Mouse (Mus musculus): ENCODE results near the gene Dnajc21. TPM values are rescaled to one million over a fixed set of nuclear protein-coding genes. Genes with fewer than 3 reads are reported as not detected.
"Not testable (repeated sequence)": the region's sequence is repeated elsewhere in the genome, so short reads cannot be mapped to it uniquely, and the experiment has no call there.

Gene Dnajc21
- 1.9 and 2.9 TPM in 2 replicates for polyA plus RNA-seq (2015; fragmentation: Nextera tagmentation; extraction: Ambion mirVana)

GRCm38 (mm10) chr15:10470151-10470831 lies at the start of gene Dnajc21:
TSS of gene Dnajc21 (minus strand) at chr15:10470516.
- Histone ChIP-seq H3K9ac (ENCODE audit: low read depth, low read length) (peak within 1 kb of the TSS; percentile 83), H3K9me3 (replicated peaks; ENCODE audit: control insufficient read depth, low read length) (no peaks in the 10 kb centered on the region), H3K27ac (ENCODE audit: low read length) (peak within 1 kb of the TSS; percentile 79), H3K4me3 (ENCODE audit: low read depth, low read length) (peak within 1 kb of the TSS; percentile 84), H3K4me2 (ENCODE audit: low read depth, low read length) (peak within 1 kb of the TSS; percentile 97), H3K4me1 (ENCODE audit: control insufficient read depth, low read depth, low read length) (peaks cover 5% of the 10 kb centered on the region), H3K27me3 (ENCODE audit: control insufficient read depth, insufficient read depth, low read depth, low read length) (no peaks in the 10 kb centered on the region), H3K36me3 (ENCODE audit: control insufficient read depth, insufficient read depth) (no peaks in the 10 kb centered on the region)
- ATAC-seq (ENCODE audit: low read depth): peak; percentile 95
- under 1% methylated on average over 62 of the region's 87 CpGs for WGBS (ENCODE audit: insufficient replicate concordance)

GRCm38 (mm10) chr15:10515166-10515565 lies 44.9 kb upstream of the Dnajc21 start:
- no peak overlapping the region for H3K4me3 ChIP-seq (ENCODE audit: low read depth, low read length)
- no peak for ATAC-seq (ENCODE audit: low read depth)
- H3K9ac ChIP-seq (ENCODE audit: low read depth, low read length): no peak overlapping the region
- no peaks in the 10 kb centered on the region for H3K36me3 ChIP-seq (ENCODE audit: control insufficient read depth, insufficient read depth)
- no peaks in the 10 kb centered on the region for H3K4me1 ChIP-seq (ENCODE audit: control insufficient read depth, low read depth, low read length)
- no peaks in the 10 kb centered on the region for H3K27me3 ChIP-seq (ENCODE audit: control insufficient read depth, insufficient read depth, low read depth, low read length)
- no peaks in the 10 kb centered on the region for H3K9me3 ChIP-seq (replicated peaks; ENCODE audit: control insufficient read depth, low read length)
- H3K27ac ChIP-seq (ENCODE audit: low read length): no peak overlapping the region
- 81% methylated on average over 7 of the region's 7 CpGs for WGBS (ENCODE audit: insufficient replicate concordance)
- H3K4me2 ChIP-seq (ENCODE audit: low read depth, low read length): no peak overlapping the region

GRCm38 (mm10) chr15:10506099-10506498 lies 35.8 kb upstream of the Dnajc21 start:
- H3K27me3 ChIP-seq (ENCODE audit: control insufficient read depth, insufficient read depth, low read depth, low read length): no peaks in the 10 kb centered on the region
- no peaks in the 10 kb centered on the region for H3K4me1 ChIP-seq (ENCODE audit: control insufficient read depth, low read depth, low read length)
- H3K4me2 ChIP-seq (ENCODE audit: low read depth, low read length): no peak overlapping the region
- H3K9ac ChIP-seq (ENCODE audit: low read depth, low read length): no peak overlapping the region
- 60% methylated on average over 11 of the region's 11 CpGs for WGBS (ENCODE audit: insufficient replicate concordance)
- H3K27ac ChIP-seq (ENCODE audit: low read length): no peak overlapping the region
- no peaks in the 10 kb centered on the region for H3K36me3 ChIP-seq (ENCODE audit: control insufficient read depth, insufficient read depth)
- H3K9me3 ChIP-seq (replicated peaks; ENCODE audit: control insufficient read depth, low read length): no peaks in the 10 kb centered on the region
- no peak for ATAC-seq (ENCODE audit: low read depth)
- no peak overlapping the region for H3K4me3 ChIP-seq (ENCODE audit: low read depth, low read length)

GRCm38 (mm10) chr15:10500838-10501719 lies 30.8 kb upstream of the Dnajc21 start:
- H3K9me3 ChIP-seq (replicated peaks; ENCODE audit: control insufficient read depth, low read length): no peaks in the 10 kb centered on the region
- no peaks in the 10 kb centered on the region for H3K27me3 ChIP-seq (ENCODE audit: control insufficient read depth, insufficient read depth, low read depth, low read length)
- no peak overlapping the region for H3K4me2 ChIP-seq (ENCODE audit: low read depth, low read length)
- no peak overlapping the region for H3K9ac ChIP-seq (ENCODE audit: low read depth, low read length)
- WGBS (ENCODE audit: insufficient replicate concordance): 45% methylated on average over 11 of the region's 11 CpGs
- no peak for ATAC-seq (ENCODE audit: low read depth)
- H3K4me3 ChIP-seq (ENCODE audit: low read depth, low read length): no peak overlapping the region
- H3K4me1 ChIP-seq (ENCODE audit: control insufficient read depth, low read depth, low read length): no peaks in the 10 kb centered on the region
- no peak overlapping the region for H3K27ac ChIP-seq (ENCODE audit: low read length)
- peaks cover 3% of the 10 kb centered on the region for H3K36me3 ChIP-seq (ENCODE audit: control insufficient read depth, insufficient read depth)

- Histone ChIP-seq H3K4me3 (ENCODE audit: low read depth, low read length) (no peak overlapping the region), H3K9me3 (replicated peaks; ENCODE audit: control insufficient read depth, low read length) (no peaks in the 10 kb centered on the region), H3K4me2 (ENCODE audit: low read depth, low read length) (no peak overlapping the region), H3K4me1 (ENCODE audit: control insufficient read depth, low read depth, low read length) (no peaks in the 10 kb centered on the region), H3K27ac (ENCODE audit: low read length) (no peak overlapping the region), H3K36me3 (ENCODE audit: control insufficient read depth, insufficient read depth) (peaks cover 5% of the 10 kb centered on the region), H3K27me3 (ENCODE audit: control insufficient read depth, insufficient read depth, low read depth, low read length) (no peaks in the 10 kb centered on the region), H3K9ac (ENCODE audit: low read depth, low read length) (no peak overlapping the region)
- WGBS (ENCODE audit: insufficient replicate concordance): 45% methylated on average over 5 of the region's 5 CpGs
- no peak for ATAC-seq (ENCODE audit: low read depth)
Observed at GRCm38 (mm10) chr15:10500035-10500434, 29.7 kb upstream of the Dnajc21 start.

GRCm38 (mm10) chr15:10499593-10499992 lies 29.3 kb upstream of the Dnajc21 start:
- H3K27me3 ChIP-seq (ENCODE audit: control insufficient read depth, insufficient read depth, low read depth, low read length): no peaks in the 10 kb centered on the region
- H3K4me3 ChIP-seq (ENCODE audit: low read depth, low read length): no peak overlapping the region
- no peaks in the 10 kb centered on the region for H3K4me1 ChIP-seq (ENCODE audit: control insufficient read depth, low read depth, low read length)
- no peak for ATAC-seq (ENCODE audit: low read depth)
- no peaks in the 10 kb centered on the region for H3K9me3 ChIP-seq (replicated peaks; ENCODE audit: control insufficient read depth, low read length)
- H3K4me2 ChIP-seq (ENCODE audit: low read depth, low read length): no peak overlapping the region
- peaks cover 5% of the 10 kb centered on the region for H3K36me3 ChIP-seq (ENCODE audit: control insufficient read depth, insufficient read depth)
- 52% methylated on average over 5 of the region's 5 CpGs for WGBS (ENCODE audit: insufficient replicate concordance)
- H3K27ac ChIP-seq (ENCODE audit: low read length): no peak overlapping the region
- H3K9ac ChIP-seq (ENCODE audit: low read depth, low read length): no peak overlapping the region

- not testable (repeated sequence) for H3K9me3 ChIP-seq (replicated peaks; ENCODE audit: control insufficient read depth, low read length); H3K36me3 ChIP-seq (ENCODE audit: control insufficient read depth, insufficient read depth); H3K27ac ChIP-seq (ENCODE audit: low read length); H3K27me3 ChIP-seq (ENCODE audit: control insufficient read depth, insufficient read depth, low read depth, low read length); H3K9ac ChIP-seq (ENCODE audit: low read depth, low read length); H3K4me1 ChIP-seq (ENCODE audit: control insufficient read depth, low read depth, low read length); H3K4me2 ChIP-seq (ENCODE audit: low read depth, low read length); ATAC-seq (ENCODE audit: low read depth); H3K4me3 ChIP-seq (ENCODE audit: low read depth, low read length)
- WGBS (ENCODE audit: insufficient replicate concordance): 87% methylated on average over 1 of the region's 1 CpGs
Observed at GRCm38 (mm10) chr15:10496696-10497095, 26.4 kb upstream of the Dnajc21 start.

- 78% methylated on average over 11 of the region's 11 CpGs for WGBS (ENCODE audit: insufficient replicate concordance)
- ATAC-seq (ENCODE audit: low read depth): no peak
- Histone ChIP-seq H3K4me3 (ENCODE audit: low read depth, low read length) (no peak overlapping the region), H3K36me3 (ENCODE audit: control insufficient read depth, insufficient read depth) (peaks cover 8% of the 10 kb centered on the region), H3K4me2 (ENCODE audit: low read depth, low read length) (no peak overlapping the region), H3K9ac (ENCODE audit: low read depth, low read length) (no peak overlapping the region), H3K27me3 (ENCODE audit: control insufficient read depth, insufficient read depth, low read depth, low read length) (no peaks in the 10 kb centered on the region), H3K27ac (ENCODE audit: low read length) (no peak overlapping the region), H3K4me1 (ENCODE audit: control insufficient read depth, low read depth, low read length) (no peaks in the 10 kb centered on the region), H3K9me3 (replicated peaks; ENCODE audit: control insufficient read depth, low read length) (no peaks in the 10 kb centered on the region)
Observed at GRCm38 (mm10) chr15:10495944-10496343, 25.6 kb upstream of the Dnajc21 start.

GRCm38 (mm10) chr15:10490101-10490500 lies 19.8 kb upstream of the Dnajc21 start:
- Histone ChIP-seq H3K27me3 (ENCODE audit: control insufficient read depth, insufficient read depth, low read depth, low read length) (no peaks in the 10 kb centered on the region), H3K4me2 (ENCODE audit: low read depth, low read length) (no peak overlapping the region), H3K9me3 (replicated peaks; ENCODE audit: control insufficient read depth, low read length) (no peaks in the 10 kb centered on the region), H3K27ac (ENCODE audit: low read length) (no peak overlapping the region), H3K4me3 (ENCODE audit: low read depth, low read length) (no peak overlapping the region), H3K36me3 (ENCODE audit: control insufficient read depth, insufficient read depth) (peaks cover 10% of the 10 kb centered on the region), H3K4me1 (ENCODE audit: control insufficient read depth, low read depth, low read length) (peaks cover 3% of the 10 kb centered on the region; the same call in 1 of the 2 replicates), H3K9ac (ENCODE audit: low read depth, low read length) (no peak overlapping the region)
- 93% methylated on average over 5 of the region's 5 CpGs for WGBS (ENCODE audit: insufficient replicate concordance)
- no peak for ATAC-seq (ENCODE audit: low read depth)

All from liver, embryonic 16.5 days (tissue).